Mouse (Mus musculus) E14TG2a.4 (cell line): ENCODE measurements at regions not wholly inside any gene's neighbourhood (a gene's known extent, or its start where the extent isn't known, plus 50 kb on each side); places are given as distances from the start of the nearest gene placed in this dataset.

Experiments used
- CTCF ChIP-seq: conservative IDR thresholded peaks from 2 replicates; pipeline ENCODE4 v1.5.1; 2014; ENCODE audit warnings: low read length
- NANOG ChIP-seq: IDR thresholded peaks from 2 replicates; pipeline ENCODE4 v1.6.1; 2014; ENCODE audit warnings: borderline replicate concordance, low read length, mixed read lengths
- POU5F1 ChIP-seq: IDR thresholded peaks from 2 replicates; pipeline ENCODE4 v1.6.1; 2014; ENCODE audit warnings: low read length, borderline replicate concordance

- no peak for TF ChIP-seq CTCF
- no peak for TF ChIP-seq POU5F1
- no peak for TF ChIP-seq NANOG
These were observed 186.6 kb downstream of the Ackr3 start for GRCm38 (mm10) chr1:90390422-90390821.
